Mouse (Mus musculus): ENCODE results near the gene Ccdc134.

GRCm38 (mm10) chr15:82170437-82171377 lies 43.0 kb downstream of the Ccdc134 start:
- TF ChIP-seq CTCF (conservative IDR thresholded peaks at IDR 0.05; ENCODE audit: low read length) = no peak
- no peak for TF ChIP-seq NANOG (IDR thresholded peaks at IDR 0.05; ENCODE audit: borderline replicate concordance, low read length)
- TF ChIP-seq POU5F1 (IDR thresholded peaks at IDR 0.05; ENCODE audit: borderline replicate concordance, low read length) = no peak
